Mouse (Mus musculus) midbrain, embryonic 14.5 days (tissue): ENCODE measurements at regions not wholly inside any gene's neighbourhood (a gene's known extent, or its start where the extent isn't known, plus 50 kb on each side); places are given as distances from the start of the nearest gene placed in this dataset.

ENCODE experiments used
- ATAC-seq: fragments of 200-750 bp; cut with Nextera tagmentation; 2 replicates; pipeline ENCODE4 v1.8.0; 2017; ENCODE audit warnings: moderate number of reproducible peaks, moderate library complexity; ENCODE audit not compliant: low FRiP score, low TSS enrichment
- DNase-seq: peaks from one replicate; pipeline ENCODE4 v3.0.0-alpha.2; 2015
- H3K27ac ChIP-seq: fragments of 300-500 bp; sonication (generic); replicated peaks from 2 replicates; pipeline ENCODE4 v1.5.1; 2014; ENCODE audit warnings: mild to moderate bottlenecking, low read depth, low read length, moderate library complexity
- H3K27me3 ChIP-seq: fragments of 300-500 bp; sonication (generic); 2 replicates; pipeline ENCODE4 v1.6.1; 2014; ENCODE audit warnings: low read length, control low read depth, mixed read lengths; ENCODE audit not compliant: control insufficient read depth, insufficient read depth
- H3K36me3 ChIP-seq: fragments of 300-500 bp; sonication (generic); 2 replicates; pipeline ENCODE4 v1.6.1; 2014; ENCODE audit warnings: low read length, control low read depth; ENCODE audit not compliant: control insufficient read depth, insufficient read depth
- H3K4me1 ChIP-seq: fragments of 300-500 bp; sonication (generic); 2 replicates; pipeline ENCODE4 v1.6.1; 2014; ENCODE audit warnings: mild to moderate bottlenecking, antibody characterized with exemption, low read length, control low read depth; ENCODE audit not compliant: control insufficient read depth, insufficient read depth
- H3K4me2 ChIP-seq: fragments of 300-500 bp; sonication (generic); 2 replicates; pipeline ENCODE4 v1.6.1; 2014; ENCODE audit warnings: mild to moderate bottlenecking, low read length, moderate library complexity
- H3K4me3 ChIP-seq: fragments of 300-500 bp; sonication (generic); replicated peaks from 2 replicates; pipeline ENCODE4 v1.5.1; 2014; ENCODE audit warnings: low read depth, low read length
- H3K9ac ChIP-seq: fragments of 300-500 bp; sonication (generic); replicated peaks from 2 replicates; pipeline ENCODE4 v1.6.1; 2014; ENCODE audit warnings: mild to moderate bottlenecking, low read length, moderate library complexity
- H3K9me3 ChIP-seq: fragments of 300-500 bp; sonication (generic); 2 replicates; pipeline ENCODE4 v1.6.1; 2016; ENCODE audit warnings: low read length, control low read depth, mixed read lengths; ENCODE audit not compliant: control insufficient read depth
- WGBS: fragments of 180-500 bp; shearing (Covaris S2); extraction: QIAGEN DNeasy Blood & Tissue Kit; methylation state at CpG from one replicate; pipeline ENCODE4 v1.1.7; 2014; 5-methylcytosine and 5-hydroxymethylcytosine counted together

- 74% methylated on average over 8 of the region's 8 CpGs for WGBS
- no peak for DNase-seq
- H3K4me1 ChIP-seq, result no peaks in the 10 kb centered on the region
- H3K4me2 ChIP-seq, result no peak overlapping the region
- H3K4me3 ChIP-seq, result no peak overlapping the region
- H3K27me3 ChIP-seq, result no peaks in the 10 kb centered on the region
- H3K36me3 ChIP-seq, result no peaks in the 10 kb centered on the region
- H3K9ac ChIP-seq, result no peak overlapping the region
- no peak overlapping the region for H3K27ac ChIP-seq
- H3K9me3 ChIP-seq, result no peaks in the 10 kb centered on the region
- no peak for ATAC-seq
Measured at GRCm38 (mm10) chr19:33062165-33063058, 305.1 kb downstream of the Pten start.

- no peak overlapping the region for H3K9ac ChIP-seq
- ATAC-seq (no peak), DNase-seq (peak; percentile 21)
- H3K27me3 ChIP-seq, result no peaks in the 10 kb centered on the region
- H3K36me3 ChIP-seq, result no peaks in the 10 kb centered on the region
- no peaks in the 10 kb centered on the region for H3K4me1 ChIP-seq
- 0 out of 2 replicates have a peak overlapping the region, but pooled peaks have one; percentile 8 for H3K4me2 ChIP-seq
- no peak overlapping the region for H3K27ac ChIP-seq
- H3K4me3 ChIP-seq, result no peak overlapping the region
- WGBS, result 64% methylated on average over 19 of the region's 19 CpGs
- H3K9me3 ChIP-seq, result no peaks in the 10 kb centered on the region
Measured at GRCm38 (mm10) chr19:33065274-33066200, 308.2 kb downstream of the Pten start.

DNA sequence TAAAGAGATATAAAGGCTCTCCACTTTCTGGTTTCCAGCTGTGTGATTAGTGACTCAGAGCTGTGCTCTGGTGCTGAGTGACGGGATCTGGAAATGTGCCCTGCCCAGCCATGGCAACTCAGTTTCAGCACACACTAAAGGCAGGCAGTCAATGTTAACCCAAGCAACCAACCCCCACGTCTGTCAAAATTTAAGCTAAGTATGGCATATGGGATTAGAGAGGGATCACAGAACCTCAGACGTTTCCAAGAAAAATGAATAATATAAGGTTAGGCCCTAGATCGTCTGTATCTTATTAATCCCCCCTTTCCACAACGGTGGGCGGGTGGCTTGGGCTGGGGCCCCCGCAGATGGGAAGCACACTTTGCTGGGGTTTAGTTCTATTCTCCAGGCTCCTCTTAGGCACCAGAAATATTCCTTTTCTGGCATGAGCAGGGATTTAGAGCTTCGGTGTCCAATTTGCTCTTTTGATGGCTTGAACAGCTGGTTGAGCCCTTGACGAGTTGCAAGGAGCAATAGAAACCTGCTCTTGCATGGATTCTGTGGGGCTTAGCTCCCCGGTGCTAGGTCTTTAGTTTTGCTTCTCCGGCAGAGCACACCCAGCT is 311.2 kb downstream of the Pten start:
- H3K4me2 ChIP-seq, result no peak overlapping the region
- no peaks in the 10 kb centered on the region for H3K9me3 ChIP-seq
- no peak overlapping the region for H3K27ac ChIP-seq
- H3K36me3 ChIP-seq, result no peaks in the 10 kb centered on the region
- no peak overlapping the region for H3K4me3 ChIP-seq
- WGBS, result 60% methylated on average over 11 of the region's 11 CpGs
- no peaks in the 10 kb centered on the region for H3K4me1 ChIP-seq
- H3K27me3 ChIP-seq, result no peaks in the 10 kb centered on the region
- no peak overlapping the region for H3K9ac ChIP-seq
- no peak for ATAC-seq
- DNase-seq, result peak; percentile 13

- ATAC-seq, result no peak
- H3K9me3 ChIP-seq, result no peaks in the 10 kb centered on the region
- WGBS, result 80% methylated on average over 6 of the region's 6 CpGs
- no peaks in the 10 kb centered on the region for H3K27me3 ChIP-seq
- H3K4me2 ChIP-seq, result no peak overlapping the region
- no peak overlapping the region for H3K4me3 ChIP-seq
- no peaks in the 10 kb centered on the region for H3K4me1 ChIP-seq
- no peaks in the 10 kb centered on the region for H3K36me3 ChIP-seq
- no peak for DNase-seq
- H3K27ac ChIP-seq, result no peak overlapping the region
- H3K9ac ChIP-seq, result no peak overlapping the region
Measured at GRCm38 (mm10) chr19:33069761-33070160, 312.5 kb downstream of the Pten start.

GRCm38 (mm10) chr19:33072299-33072698 is 315.0 kb downstream of the Pten start:
- no peaks in the 10 kb centered on the region for H3K4me1 ChIP-seq
- no peak overlapping the region for H3K27ac ChIP-seq
- DNase-seq (no peak), ATAC-seq (no peak)
- H3K36me3 ChIP-seq, result no peaks in the 10 kb centered on the region
- no peak overlapping the region for H3K4me3 ChIP-seq
- 87% methylated on average over 2 of the region's 2 CpGs for WGBS
- no peak overlapping the region for H3K9ac ChIP-seq
- H3K4me2 ChIP-seq, result no peak overlapping the region
- H3K27me3 ChIP-seq, result no peaks in the 10 kb centered on the region
- no peaks in the 10 kb centered on the region for H3K9me3 ChIP-seq

- DNase-seq, result no peak
- no peak overlapping the region for H3K4me3 ChIP-seq
- H3K27me3 ChIP-seq, result no peaks in the 10 kb centered on the region
- no peaks in the 10 kb centered on the region for H3K9me3 ChIP-seq
- 86% methylated on average over 4 of the region's 4 CpGs for WGBS
- no peak overlapping the region for H3K9ac ChIP-seq
- no peaks in the 10 kb centered on the region for H3K36me3 ChIP-seq
- H3K4me1 ChIP-seq, result no peaks in the 10 kb centered on the region
- ATAC-seq, result no peak
- no peak overlapping the region for H3K4me2 ChIP-seq
- no peak overlapping the region for H3K27ac ChIP-seq
Measured at GRCm38 (mm10) chr19:33074907-33075306, 317.2 kb downstream of the Rnls start.

GRCm38 (mm10) chr19:33078681-33079360 is 313.3 kb downstream of the Rnls start:
- Histone ChIP-seq H3K4me2 (no peak overlapping the region), H3K9ac (no peak overlapping the region), H3K27ac (no peak overlapping the region), H3K4me3 (no peak overlapping the region), H3K4me1 (no peaks in the 10 kb centered on the region), H3K27me3 (no peaks in the 10 kb centered on the region), H3K36me3 (no peaks in the 10 kb centered on the region), H3K9me3 (no peaks in the 10 kb centered on the region)
- no peak for ATAC-seq
- no peak for DNase-seq
- 93% methylated on average over 4 of the region's 4 CpGs for WGBS

DNA sequence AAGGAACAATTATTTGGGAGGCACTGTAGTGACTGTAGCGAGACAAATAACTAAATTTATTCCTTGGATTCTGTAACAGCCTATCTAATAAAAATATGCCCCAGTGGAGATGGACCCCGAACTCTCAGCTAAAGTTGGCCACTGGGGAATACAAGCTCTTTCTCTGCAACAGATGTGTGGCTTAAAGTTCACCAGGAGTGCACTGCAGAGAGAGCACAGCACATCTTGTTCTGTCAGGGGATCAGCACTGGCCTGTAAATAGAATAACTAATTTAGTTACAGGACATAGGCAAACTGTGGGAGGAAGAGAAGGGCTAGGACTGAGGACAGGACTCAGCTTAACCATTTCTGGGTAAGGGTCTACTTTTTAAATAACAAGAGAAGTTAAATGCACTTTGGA is 312.1 kb downstream of the Rnls start:
- Histone ChIP-seq H3K9ac (no peak overlapping the region), H3K4me3 (no peak overlapping the region), H3K9me3 (no peaks in the 10 kb centered on the region), H3K27me3 (no peaks in the 10 kb centered on the region), H3K27ac (no peak overlapping the region), H3K4me1 (no peaks in the 10 kb centered on the region), H3K36me3 (no peaks in the 10 kb centered on the region), H3K4me2 (no peak overlapping the region)
- whole genome bisulfite sequencing, result 85% methylated on average over 2 of the region's 2 CpGs
- no peak for DNase-seq
- no peak for ATAC-seq
